25 mouse cellular contexts compared by ENCODE assay signal in genomic region chr11:67019711-67020475, GRCm38 (mm10). TPM values are rescaled to one million over a fixed set of nuclear protein-coding genes. Genes with fewer than 3 reads are reported as not detected.
DNase-seq lines count a peak whose midpoint lies in the region; ATAC-seq and TF ChIP-seq lines count a peak whose summit lies in the region.
"Had no signal": no experiment of that assay in that cellular context is flagged by ENCODE, and none has a peak within 500 bp of the region (broad histone marks: within the 10 kb centered on the region; RNA-seq: fewer than 3 reads in every experiment).

No protein-coding gene starts in this region.

- ATAC-seq in kidney, embryonic 15.5 days (replicated peaks; ENCODE audit: low FRiP score): no peak
- ATAC-seq in stomach, postnatal 0 days (ENCODE audit: low FRiP score, low TSS enrichment): no peak
- ATAC-seq in megakaryocyte-erythroid progenitor cell, adult 5-6 weeks (replicated peaks; ENCODE audit: low FRiP score, low TSS enrichment, poor library complexity, severe bottlenecking): no peak
- ATAC-seq: inflammation-experienced regulatory T-cells, adult 6 months; midbrain, embryonic 15.5 days had no signal

- H3K4me3 ChIP-seq in kidney, embryonic 15.5 days (replicated peaks): no peak overlapping the region
- 0 out of 4 replicates have a peak overlapping the region, but pooled peaks of 1 of the 2 experiments have one; percentile 24 for H3K4me3 ChIP-seq in MEL (ENCODE audit: control insufficient read depth in 1 of 2, insufficient read depth in 1 of 2, low read depth in 2 of 2, low read length in 2 of 2)
- no peak overlapping the region for H3K4me3 ChIP-seq in stomach, postnatal 0 days (ENCODE audit: low read depth, low read length)
- H3K4me3 ChIP-seq: hindbrain, embryonic 13.5 days; neural tube, embryonic 13.5 days had no signal

- H3K79me2 ChIP-seq in MEL (ENCODE audit: control insufficient read depth, insufficient read depth, low read length, poor library complexity): no peaks in the 10 kb centered on the region

- no peak overlapping the region for H3K27ac ChIP-seq in kidney, embryonic 15.5 days
- no peak overlapping the region for H3K27ac ChIP-seq in MEL (ENCODE audit: control insufficient read depth, low read depth, low read length)
- H3K27ac ChIP-seq in stomach, postnatal 0 days (replicated peaks): peak overlapping the region; percentile 80
- H3K27ac ChIP-seq: heart, embryonic 15.5 days; hindbrain, embryonic 13.5 days; left cerebral cortex, adult 2 months; liver, embryonic 14.5 days; midbrain, embryonic 15.5 days; neural tube, embryonic 13.5 days had no signal

- no peak for TF ChIP-seq POLR2A in MEL (IDR thresholded peaks at IDR 0.05; ENCODE audit: control insufficient read depth in 1 of 2, insufficient read depth in 1 of 2, low read depth in 1 of 2, low read length in 2 of 2, poor library complexity in 1 of 2)

- peaks cover 6% of the 10 kb centered on the region for H3K4me1 ChIP-seq in kidney, embryonic 15.5 days
- H3K4me1 ChIP-seq in MEL (ENCODE audit: control insufficient read depth in 1 of 2, insufficient read depth in 2 of 2, low read length in 2 of 2): peaks cover 5 to 27% of the 10 kb centered on the region in 2 experiments; a peak in 3 of 4 replicates
- 0 out of 2 replicates have a peak, but pooled peaks cover 2% of the 10 kb centered on the region for H3K4me1 ChIP-seq in stomach, postnatal 0 days (replicated peaks; ENCODE audit: control insufficient read depth, insufficient read depth)

- WGBS in kidney, embryonic 15.5 days: 68% methylated on average over 7 of the region's 7 CpGs
- WGBS in stomach, postnatal 0 days: 43% methylated on average over 7 of the region's 7 CpGs

- DNase-seq in kidney, adult 18-20 months: peak; percentile 27
- peak; percentile 62 for DNase-seq in MEL (ENCODE audit: low read depth, low spot score)
- peak; percentile 67 to 78 for DNase-seq in kidney, postnatal 25 days
- DNase-seq in stomach, postnatal 0 days (ENCODE audit: low spot score): peak; percentile 44
- no peak for DNase-seq in retina, embryonic 14.5 days (ENCODE audit: low spot score)
- DNase-seq: adrenal gland, postnatal 14 days; cerebellum, adult 8-10 months; cerebellum, postnatal 36 days; heart, postnatal 36 days; layer of hippocampus, adult 9-11 months; lung, embryonic 14.5 days; lung, postnatal 4 days; right cerebral cortex, adult 18-20 months; right cerebral cortex, postnatal 4 days; thymus, postnatal 14 days had no signal

- H3K27me3 ChIP-seq in kidney, embryonic 15.5 days: peaks cover 12% of the 10 kb centered on the region
- no peaks in the 10 kb centered on the region; a peak in 1 of 4 replicates for H3K27me3 ChIP-seq in MEL (ENCODE audit: control insufficient read depth in 1 of 2, insufficient read depth in 2 of 2, low read length in 2 of 2)
- H3K27me3 ChIP-seq in stomach, postnatal 0 days (ENCODE audit: control insufficient read depth, insufficient read depth, low read length): no peaks in the 10 kb centered on the region

- no peak for TF ChIP-seq RAD21 in MEL (IDR thresholded peaks at IDR 0.05; ENCODE audit: low read depth, low read length)

- H3K9ac ChIP-seq in kidney, embryonic 15.5 days: no peak overlapping the region
- H3K9ac ChIP-seq in MEL (ENCODE audit: control insufficient read depth, low read depth, low read length, poor library complexity, severe bottlenecking): no peak overlapping the region
- H3K9ac ChIP-seq in stomach, postnatal 0 days (ENCODE audit: low read length): no peak overlapping the region
- H3K9ac ChIP-seq: heart, embryonic 15.5 days; hindbrain, embryonic 13.5 days; liver, embryonic 14.5 days; midbrain, embryonic 15.5 days; neural tube, embryonic 13.5 days had no signal

- TF ChIP-seq CTCF in MEL (IDR thresholded peaks at IDR 0.05 in 2 of 3, conservative IDR thresholded peaks at IDR 0.05 in 1 of 3; ENCODE audit: control insufficient read depth in 1 of 3, insufficient read depth in 1 of 3, low read depth in 2 of 3, low read length in 3 of 3, poor library complexity in 1 of 3, severe bottlenecking in 1 of 3): no peak
- no peak for TF ChIP-seq CTCF in stomach, postnatal 0 days (IDR thresholded peaks at IDR 0.05; ENCODE audit: low read depth)

- TF ChIP-seq EP300 in MEL (IDR thresholded peaks at IDR 0.05; ENCODE audit: low read depth in 1 of 2, low read length in 2 of 2): peak in 1 of 2 experiments; percentile 59; a peak in 1 of 4 replicates
- no peak for TF ChIP-seq EP300 in stomach, postnatal 0 days (optimal IDR thresholded peaks at IDR 0.05)

- no peak overlapping the region for H3K4me2 ChIP-seq in kidney, embryonic 15.5 days
- peak overlapping the region; percentile 46; the same call in 1 of the 2 replicates for H3K4me2 ChIP-seq in stomach, postnatal 0 days (replicated peaks; ENCODE audit: low read depth)

- no peaks in the 10 kb centered on the region for H3K9me3 ChIP-seq in kidney, embryonic 15.5 days (replicated peaks)
- H3K9me3 ChIP-seq in MEL (replicated peaks; ENCODE audit: insufficient read depth, low read length): no peaks in the 10 kb centered on the region
- H3K9me3 ChIP-seq in stomach, postnatal 0 days (ENCODE audit: control insufficient read depth, low read length): no peaks in the 10 kb centered on the region
- H3K9me3 ChIP-seq: heart, embryonic 15.5 days; hindbrain, embryonic 13.5 days; midbrain, embryonic 15.5 days; neural tube, embryonic 13.5 days had no signal

- H3K36me3 ChIP-seq in kidney, embryonic 15.5 days: no peaks in the 10 kb centered on the region
- peaks cover 0 to 19% of the 10 kb centered on the region in 2 experiments; a peak in 2 of 4 replicates for H3K36me3 ChIP-seq in MEL (ENCODE audit: control insufficient read depth in 1 of 2, insufficient read depth in 2 of 2, low read length in 2 of 2)
- no peaks in the 10 kb centered on the region for H3K36me3 ChIP-seq in stomach, postnatal 0 days (ENCODE audit: control insufficient read depth, insufficient read depth, low read length)
- H3K36me3 ChIP-seq: heart, embryonic 15.5 days; hindbrain, embryonic 13.5 days; midbrain, embryonic 15.5 days; neural tube, embryonic 13.5 days had no signal

TF ChIP-seq in MEL, 35 proteins besides CTCF, POLR2A, EP300 and RAD21:
- TF ChIP-seq ETS1 (IDR thresholded peaks at IDR 0.05; ENCODE audit: low read depth, low read length) (0 out of 2 replicates have a peak, but pooled peaks have one; percentile 14), ZNF384 (IDR thresholded peaks at IDR 0.05; ENCODE audit: low read depth, low read length) (no peak), GATA1 (IDR thresholded peaks at IDR 0.05; ENCODE audit: low read depth, low read length) (peak; percentile 59)
TF ChIP-seq in MEL: peak in this region for 2.

RNA-seq across cellular contexts. Expression of gene Tmem220, which starts 5.1 kb away (rescaled TPM):
- 1.4 and 1.6 TPM in 2 replicates for polyA plus RNA-seq in kidney, embryonic 15.5 days (2015; fragmentation: Nextera tagmentation; extraction: Ambion mirVana)
- 0.23 and 0.35 TPM in 2 replicates for total RNA-seq in MEL (2012; rRNA removed)
- under 1 TPM in 1 of 2 experiments, not detected in 1; 0.99 TPM for polyA plus RNA-seq in MEL (2012; ENCODE audit: insufficient read depth in 1 of 2, insufficient read length in 2 of 2, low read depth in 1 of 2, low replicate concordance in 2 of 2, missing spikeins in 1 of 2)
- 3.7 and 4.9 TPM in 2 replicates for polyA plus RNA-seq in stomach, postnatal 0 days (2015; fragmentation: Nextera tagmentation; extraction: Ambion mirVana)
- total RNA-seq in megakaryocyte-erythroid progenitor cell, adult 5-6 weeks (2014; fragmentation: Nextera tagmentation): 1.0 TPM in 1 of 2 replicates, not detected in the other
- total RNA-seq in megakaryocyte-erythroid progenitor cell, adult 5-6 weeks (2017): 1.1 TPM in 1 of 2 replicates, not detected in the other

RNA-seq across cellular contexts. Expression of gene Adprm, which starts 32.5 kb away (rescaled TPM):
- polyA plus RNA-seq in kidney, embryonic 15.5 days (2015; fragmentation: Nextera tagmentation; extraction: Ambion mirVana): 21.1 and 24.6 TPM in 2 replicates
- total RNA-seq in MEL (2012; rRNA removed): 23.0 and 27.8 TPM in 2 replicates
- polyA plus RNA-seq in MEL (2012; ENCODE audit: insufficient read depth in 1 of 2, insufficient read length in 2 of 2, low read depth in 1 of 2, low replicate concordance in 2 of 2, missing spikeins in 1 of 2): 100 to 1,000 TPM in 1 of 2 experiments, 10 to 100 TPM in 1; 19.7 to 531 TPM
- polyA plus RNA-seq in stomach, postnatal 0 days (2015; fragmentation: Nextera tagmentation; extraction: Ambion mirVana): 17.3 and 17.4 TPM in 2 replicates
- total RNA-seq in megakaryocyte-erythroid progenitor cell, adult 5-6 weeks (2014; fragmentation: Nextera tagmentation): 11.0 and 25.4 TPM in 2 replicates
- total RNA-seq in megakaryocyte-erythroid progenitor cell, adult 5-6 weeks (2017): 12.7 and 17.2 TPM in 2 replicates

RNA-seq across cellular contexts. Expression of gene Sco1, which starts 32.6 kb away (rescaled TPM):
- 17.8 and 19.2 TPM in 2 replicates for polyA plus RNA-seq in kidney, embryonic 15.5 days (2015; fragmentation: Nextera tagmentation; extraction: Ambion mirVana)
- 29.8 and 32.9 TPM in 2 replicates for total RNA-seq in MEL (2012; rRNA removed)
- polyA plus RNA-seq in MEL (2012; ENCODE audit: insufficient read depth in 1 of 2, insufficient read length in 2 of 2, low read depth in 1 of 2, low replicate concordance in 2 of 2, missing spikeins in 1 of 2): 10 to 100 TPM in 1 of 2 experiments, not detected in 1; 14.1 TPM
- 14.5 and 15.2 TPM in 2 replicates for polyA plus RNA-seq in stomach, postnatal 0 days (2015; fragmentation: Nextera tagmentation; extraction: Ambion mirVana)
- total RNA-seq in megakaryocyte-erythroid progenitor cell, adult 5-6 weeks (2014; fragmentation: Nextera tagmentation): 5.1 and 11.9 TPM in 2 replicates
- total RNA-seq in megakaryocyte-erythroid progenitor cell, adult 5-6 weeks (2017): 27.2 and 30.7 TPM in 2 replicates

RNA-seq across cellular contexts. Expression of gene Myh3, which starts 58.2 kb away (rescaled TPM):
- 11.4 and 16.9 TPM in 2 replicates for polyA plus RNA-seq in kidney, embryonic 15.5 days (2015; fragmentation: Nextera tagmentation; extraction: Ambion mirVana)
- 0.81 and 1.5 TPM in 2 replicates for total RNA-seq in MEL (2012; rRNA removed)
- 1 to 10 TPM in 1 of 2 experiments, not detected in 1; 1.7 TPM for polyA plus RNA-seq in MEL (2012; ENCODE audit: insufficient read depth in 1 of 2, insufficient read length in 2 of 2, low read depth in 1 of 2, low replicate concordance in 2 of 2, missing spikeins in 1 of 2)
- polyA plus RNA-seq in stomach, postnatal 0 days (2015; fragmentation: Nextera tagmentation; extraction: Ambion mirVana): 0.91 and 1.5 TPM in 2 replicates
- total RNA-seq in megakaryocyte-erythroid progenitor cell, adult 5-6 weeks (2014; fragmentation: Nextera tagmentation): not detected in 2 replicates
- not detected in 2 replicates for total RNA-seq in megakaryocyte-erythroid progenitor cell, adult 5-6 weeks (2017)
- total RNA-seq: heart, postnatal 36 days had no signal
- polyA plus RNA-seq: gonadal fat pad, adult 2 months had no signal
